Mouse (Mus musculus) large intestine, adult 2 months (tissue): ENCODE data around the gene Yars. TPM values are rescaled to one million over a fixed set of nuclear protein-coding genes. Genes with fewer than 3 reads are reported as not detected.

Source experiments
- polyA plus RNA-seq: library from polyadenylated mRNA; depleted of rRNA; stranded (reverse); fragments of >200 nt; gene quantifications from 2 replicates; pipeline ENCODE4 v1.2.3, GENCODE M21; 2012; rRNA removed

Yars gene
- polyA plus RNA-seq, 1 experiment = 15.6 TPM

Other genes starting within 250 kb of the Yars start
- 2.8 and 3.4 TPM in 2 replicates for gene Azin2, start 227.3 kb upstream of the Yars start, polyA plus RNA-seq
- 141 and 161 TPM in 2 replicates for gene Ak2, start 197.8 kb upstream of the Yars start, polyA plus RNA-seq
- gene Rnf19b, start 131.5 kb upstream of the Yars start, polyA plus RNA-seq = 66.8 and 86.7 TPM in 2 replicates
- gene Tmem54, start 84.2 kb upstream of the Yars start, polyA plus RNA-seq = 753 and 829 TPM in 2 replicates
- gene Hpca, start 67.7 kb upstream of the Yars start, polyA plus RNA-seq = 0.92 and 1.7 TPM in 2 replicates
- 0.53 and 0.74 TPM in 2 replicates for gene Fndc5, start 52.8 kb upstream of the Yars start, polyA plus RNA-seq
- gene S100pbp, start within 50 bp of the Yars start, polyA plus RNA-seq = 4.8 and 8.2 TPM in 2 replicates
- 92.7 and 138 TPM in 2 replicates for gene C77080, start 71.6 kb downstream of the Yars start, polyA plus RNA-seq
- 0.92 and 1.1 TPM in 2 replicates for gene Sync, start 97.9 kb downstream of the Yars start, polyA plus RNA-seq
- 27.1 and 29.3 TPM in 2 replicates for gene Rbbp4, start 145.6 kb downstream of the Yars start, polyA plus RNA-seq
- gene Zbtb8os, start 145.9 kb downstream of the Yars start, polyA plus RNA-seq = 23.1 and 24.9 TPM in 2 replicates
- 10.6 and 11.3 TPM in 2 replicates for gene Zbtb8a, start 188.4 kb downstream of the Yars start, polyA plus RNA-seq